In the genomic region with DNA sequence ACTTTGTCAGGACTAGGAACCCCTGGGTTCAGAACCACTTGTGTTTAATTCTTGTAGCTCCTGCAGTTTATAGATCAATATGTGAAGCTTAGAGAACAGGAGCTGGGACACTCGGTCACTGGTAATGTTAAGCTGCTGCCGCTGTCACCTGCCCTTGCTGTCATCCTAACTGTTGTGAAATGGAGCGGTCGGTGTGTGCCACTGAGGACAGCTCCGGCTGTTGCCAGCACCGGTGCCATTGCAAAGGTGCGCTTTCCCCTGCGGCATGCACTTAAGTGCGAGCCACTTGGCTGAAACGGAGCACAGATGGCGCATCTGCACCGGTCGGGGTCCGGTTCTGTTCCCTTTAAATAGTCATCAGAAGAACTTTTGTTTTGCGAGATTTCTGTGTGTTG, we compare ENCODE assay signal across 18 mouse cellular contexts.
"Had no signal": no experiment of that assay in that cellular context is flagged by ENCODE, and none has a peak within 500 bp of the region (broad histone marks: within the 10 kb centered on the region; RNA-seq: fewer than 3 reads in every experiment).

No protein-coding gene starts in this region.

- H3K4me2 ChIP-seq: liver, embryonic 15.5 days; lung, embryonic 15.5 days; midbrain, embryonic 11.5 days; neural tube, embryonic 13.5 days had no signal

- H3K36me3 ChIP-seq: liver, embryonic 15.5 days; lung, embryonic 15.5 days; neural tube, embryonic 13.5 days had no signal

- H3K9me3 ChIP-seq: limb, embryonic 10.5 days; liver, embryonic 15.5 days; lung, embryonic 15.5 days; megakaryocyte, embryonic 14.5 days; neural tube, embryonic 13.5 days had no signal

- H3K27ac ChIP-seq: kidney, postnatal 0 days; left cerebral cortex, adult 2 months; limb, embryonic 10.5 days; liver, embryonic 15.5 days; lung, embryonic 15.5 days; macrophage had no signal

- ATAC-seq: midbrain, embryonic 16.5 days had no signal

- H3K4me3 ChIP-seq: left cerebral cortex, adult 2 months; limb, embryonic 10.5 days; liver, embryonic 15.5 days; lung, embryonic 15.5 days; megakaryocyte, embryonic 14.5 days; neural tube, embryonic 13.5 days had no signal

- H3K9ac ChIP-seq: liver, embryonic 15.5 days; lung, embryonic 15.5 days; neural tube, embryonic 13.5 days had no signal

- DNase-seq: kidney, adult 9 months; kidney, postnatal 4 days; lung, postnatal 14 days; retina, postnatal 1 day; right cerebral cortex, postnatal 4 days; spleen, adult 18-20 months; thymus, adult 18-20 months; thymus, postnatal 14 days had no signal

- H3K27me3 ChIP-seq: lung, embryonic 15.5 days; neural tube, embryonic 13.5 days had no signal
